Mouse (Mus musculus): ENCODE results near the gene Zfp978. TPM values are rescaled to one million over a fixed set of nuclear protein-coding genes. Genes with fewer than 3 reads are reported as not detected.
"Not testable (repeated sequence)": the region's sequence is repeated elsewhere in the genome, so short reads cannot be mapped to it uniquely, and the experiment has no call there.

Zfp978 gene
- polyA plus RNA-seq, 1 experiment: not detected

GRCm38 (mm10) chr4:147420794-147421193 is 59.7 kb downstream of the Zfp978 start:
- H3K27ac ChIP-seq (ENCODE audit: control insufficient read depth, insufficient read depth, low read length): no peak overlapping the region
- DNase-seq: no peak
- no peaks in the 10 kb centered on the region for H3K36me3 ChIP-seq (ENCODE audit: control insufficient read depth, insufficient read depth, low read length)
- H3K4me3 ChIP-seq (ENCODE audit: control insufficient read depth, insufficient read depth, low read length): no peak overlapping the region
- TF ChIP-seq POLR2A (IDR thresholded peaks at IDR 0.05; ENCODE audit: control insufficient read depth, extremely low read depth, insufficient read depth, low read length, poor library complexity) (no peak), CTCF (IDR thresholded peaks at IDR 0.05; ENCODE audit: borderline replicate concordance, control insufficient read depth, extremely low read depth, insufficient read depth, low read length, poor library complexity) (no peak)
- 70% methylated on average over 3 of the region's 3 CpGs for WGBS
- H3K27me3 ChIP-seq (ENCODE audit: control insufficient read depth, insufficient read depth, low read length): no peaks in the 10 kb centered on the region
- H3K4me1 ChIP-seq (replicated peaks; ENCODE audit: control insufficient read depth, insufficient read depth, low read length): no peaks in the 10 kb centered on the region

GRCm38 (mm10) chr4:147421316-147421715 is 60.2 kb downstream of the Zfp978 start:
- H3K27me3 ChIP-seq (ENCODE audit: control insufficient read depth, insufficient read depth, low read length); H3K36me3 ChIP-seq (ENCODE audit: control insufficient read depth, insufficient read depth, low read length); H3K4me3 ChIP-seq (ENCODE audit: control insufficient read depth, insufficient read depth, low read length); H3K27ac ChIP-seq (ENCODE audit: control insufficient read depth, insufficient read depth, low read length); DNase-seq; H3K4me1 ChIP-seq (replicated peaks; ENCODE audit: control insufficient read depth, insufficient read depth, low read length): not testable (repeated sequence)
- WGBS: 28% methylated on average over 1 of the region's 1 CpGs

GRCm38 (mm10) chr4:147423140-147423539 is 62.0 kb downstream of the Zfp978 start:
- TF ChIP-seq POLR2A (IDR thresholded peaks at IDR 0.05; ENCODE audit: control insufficient read depth, extremely low read depth, insufficient read depth, low read length, poor library complexity): no peak
- no peak for TF ChIP-seq CTCF (IDR thresholded peaks at IDR 0.05; ENCODE audit: borderline replicate concordance, control insufficient read depth, extremely low read depth, insufficient read depth, low read length, poor library complexity)
- WGBS: 50% methylated on average over 3 of the region's 3 CpGs
- Histone ChIP-seq H3K4me3 (ENCODE audit: control insufficient read depth, insufficient read depth, low read length) (no peak overlapping the region), H3K36me3 (ENCODE audit: control insufficient read depth, insufficient read depth, low read length) (no peaks in the 10 kb centered on the region), H3K4me1 (replicated peaks; ENCODE audit: control insufficient read depth, insufficient read depth, low read length) (no peaks in the 10 kb centered on the region), H3K27me3 (ENCODE audit: control insufficient read depth, insufficient read depth, low read length) (no peaks in the 10 kb centered on the region), H3K27ac (ENCODE audit: control insufficient read depth, insufficient read depth, low read length) (no peak overlapping the region)
- no peak for DNase-seq

- Histone ChIP-seq H3K27ac (ENCODE audit: control insufficient read depth, insufficient read depth, low read length) (no peak overlapping the region), H3K4me3 (ENCODE audit: control insufficient read depth, insufficient read depth, low read length) (no peak overlapping the region), H3K27me3 (ENCODE audit: control insufficient read depth, insufficient read depth, low read length) (no peaks in the 10 kb centered on the region), H3K4me1 (replicated peaks; ENCODE audit: control insufficient read depth, insufficient read depth, low read length) (no peaks in the 10 kb centered on the region), H3K36me3 (ENCODE audit: control insufficient read depth, insufficient read depth, low read length) (no peaks in the 10 kb centered on the region)
- no peak for DNase-seq
- WGBS: 62% methylated on average over 4 of the region's 4 CpGs
- TF ChIP-seq CTCF (IDR thresholded peaks at IDR 0.05; ENCODE audit: borderline replicate concordance, control insufficient read depth, extremely low read depth, insufficient read depth, low read length, poor library complexity) (no peak), POLR2A (IDR thresholded peaks at IDR 0.05; ENCODE audit: control insufficient read depth, extremely low read depth, insufficient read depth, low read length, poor library complexity) (no peak)
Measured at GRCm38 (mm10) chr4:147423641-147424298, 62.7 kb downstream of the Zfp978 start.

GRCm38 (mm10) chr4:147424404-147424803 is 63.3 kb downstream of the Zfp978 start:
- not testable (repeated sequence) for H3K36me3 ChIP-seq (ENCODE audit: control insufficient read depth, insufficient read depth, low read length); H3K4me1 ChIP-seq (replicated peaks; ENCODE audit: control insufficient read depth, insufficient read depth, low read length); DNase-seq; H3K27ac ChIP-seq (ENCODE audit: control insufficient read depth, insufficient read depth, low read length); H3K4me3 ChIP-seq (ENCODE audit: control insufficient read depth, insufficient read depth, low read length); H3K27me3 ChIP-seq (ENCODE audit: control insufficient read depth, insufficient read depth, low read length)
- WGBS: 54% methylated on average over 3 of the region's 3 CpGs

GRCm38 (mm10) chr4:147425615-147426347 is 64.7 kb downstream of the Zfp978 start:
- H3K4me1 ChIP-seq (replicated peaks; ENCODE audit: control insufficient read depth, insufficient read depth, low read length); H3K36me3 ChIP-seq (ENCODE audit: control insufficient read depth, insufficient read depth, low read length); H3K27me3 ChIP-seq (ENCODE audit: control insufficient read depth, insufficient read depth, low read length); DNase-seq; H3K27ac ChIP-seq (ENCODE audit: control insufficient read depth, insufficient read depth, low read length); H3K4me3 ChIP-seq (ENCODE audit: control insufficient read depth, insufficient read depth, low read length): not testable (repeated sequence)
- 51% methylated on average over 5 of the region's 5 CpGs for WGBS

- Histone ChIP-seq H3K4me1 (replicated peaks; ENCODE audit: control insufficient read depth, insufficient read depth, low read length) (no peaks in the 10 kb centered on the region), H3K27me3 (ENCODE audit: control insufficient read depth, insufficient read depth, low read length) (no peaks in the 10 kb centered on the region), H3K36me3 (ENCODE audit: control insufficient read depth, insufficient read depth, low read length) (no peaks in the 10 kb centered on the region), H3K4me3 (ENCODE audit: control insufficient read depth, insufficient read depth, low read length) (no peak overlapping the region), H3K27ac (ENCODE audit: control insufficient read depth, insufficient read depth, low read length) (no peak overlapping the region)
- no peak for DNase-seq
- TF ChIP-seq POLR2A (IDR thresholded peaks at IDR 0.05; ENCODE audit: control insufficient read depth, extremely low read depth, insufficient read depth, low read length, poor library complexity) (no peak), CTCF (IDR thresholded peaks at IDR 0.05; ENCODE audit: borderline replicate concordance, control insufficient read depth, extremely low read depth, insufficient read depth, low read length, poor library complexity) (no peak)
Measured at GRCm38 (mm10) chr4:147430651-147431050, 69.5 kb downstream of the Zfp978 start.

GRCm38 (mm10) chr4:147431696-147432442 is 70.8 kb downstream of the Zfp978 start:
- not testable (repeated sequence) for H3K36me3 ChIP-seq (ENCODE audit: control insufficient read depth, insufficient read depth, low read length); H3K27ac ChIP-seq (ENCODE audit: control insufficient read depth, insufficient read depth, low read length); H3K27me3 ChIP-seq (ENCODE audit: control insufficient read depth, insufficient read depth, low read length); H3K4me3 ChIP-seq (ENCODE audit: control insufficient read depth, insufficient read depth, low read length); DNase-seq; H3K4me1 ChIP-seq (replicated peaks; ENCODE audit: control insufficient read depth, insufficient read depth, low read length)
- WGBS: 76% methylated on average over 3 of the region's 3 CpGs

Measured in thymus, adult 2 months (tissue).